Comparison of ENCODE assay signal across 22 mouse cellular contexts in the genomic region with DNA sequence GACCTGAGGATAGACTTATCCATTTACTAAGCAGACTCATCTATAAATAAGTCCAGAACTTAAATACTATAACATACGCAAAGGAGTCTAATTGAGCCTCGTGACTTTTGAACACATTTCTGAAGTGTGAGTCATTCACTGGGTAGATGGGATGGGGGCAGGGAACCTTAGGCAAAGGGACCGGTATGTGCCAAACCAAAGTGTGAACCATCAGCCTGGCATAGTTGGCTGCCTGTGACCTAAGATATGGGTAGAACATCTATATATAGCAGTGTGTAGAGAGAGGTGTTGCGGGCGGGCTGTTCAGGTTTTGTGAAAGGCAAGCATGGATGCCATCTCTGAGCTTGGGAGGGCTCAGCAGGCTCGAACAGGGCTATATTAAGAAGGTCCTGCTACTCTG. TPM values are rescaled to one million over a fixed set of nuclear protein-coding genes. Genes with fewer than 3 reads are reported as not detected.
DNase-seq lines count a peak whose midpoint lies in the region; ATAC-seq and TF ChIP-seq lines count a peak whose summit lies in the region.
"Had no signal": no experiment of that assay in that cellular context is flagged by ENCODE, and none has a peak within 500 bp of the region (broad histone marks: within the 10 kb centered on the region; RNA-seq: fewer than 3 reads in every experiment).

No protein-coding gene starts in this region.

- no peaks in the 10 kb centered on the region for H3K9me3 ChIP-seq in heart, postnatal 0 days (replicated peaks; ENCODE audit: control insufficient read depth, low read length)
- H3K9me3 ChIP-seq: neural tube, embryonic 12.5 days had no signal

- peak; percentile 98 for TF ChIP-seq EP300 in heart, postnatal 0 days (IDR thresholded peaks at IDR 0.05; ENCODE audit: low read depth)

- no peaks in the 10 kb centered on the region for H3K36me3 ChIP-seq in heart, postnatal 0 days (replicated peaks; ENCODE audit: control insufficient read depth, insufficient read depth, low read length)
- H3K36me3 ChIP-seq: neural tube, embryonic 12.5 days had no signal

- H3K9ac ChIP-seq in heart, postnatal 0 days (replicated peaks; ENCODE audit: low read depth, low read length), result no peak overlapping the region
- H3K9ac ChIP-seq: hindbrain, embryonic 14.5 days; neural tube, embryonic 12.5 days had no signal

- TF ChIP-seq CTCF in gastrocnemius, adult 2 months (IDR thresholded peaks at IDR 0.05), result no peak
- no peak for TF ChIP-seq CTCF in heart, postnatal 0 days (IDR thresholded peaks at IDR 0.05; ENCODE audit: low read depth)

- H3K27ac ChIP-seq in gastrocnemius, adult 2 months, result peak overlapping the region; percentile 48; the same call in 1 of the 2 replicates
- H3K27ac ChIP-seq in heart, postnatal 0 days (ENCODE audit: low read depth), result peak overlapping the region; percentile 90
- H3K27ac ChIP-seq: hindbrain, embryonic 14.5 days; layer of hippocampus, adult 2 months; neural tube, embryonic 12.5 days had no signal

- WGBS in heart, postnatal 0 days, result 22% methylated on average over 6 of the region's 6 CpGs

- H3K4me2 ChIP-seq in heart, postnatal 0 days (ENCODE audit: low read depth, low read length), result no peak overlapping the region
- H3K4me2 ChIP-seq: hindbrain, embryonic 14.5 days; neural tube, embryonic 12.5 days had no signal

- H3K4me3 ChIP-seq in gastrocnemius, adult 2 months, result no peak overlapping the region
- no peak overlapping the region for H3K4me3 ChIP-seq in heart, postnatal 0 days (ENCODE audit: low read depth, low read length)
- H3K4me3 ChIP-seq: layer of hippocampus, adult 2 months; neural tube, embryonic 12.5 days had no signal

- intact Hi-C loops in gastrocnemius, adult 2 months (cut with DNase I), result no loop called here
- intact Hi-C loops in gastrocnemius, postnatal 14 days (cut with DNase I; ENCODE audit: low total_unique reads), result no loop called here

- ATAC-seq in heart, postnatal 0 days (ENCODE audit: insufficient read depth, low read depth), result peak; percentile 94
- ATAC-seq in inflammation-experienced regulatory T-cells, adult 6 months, result no peak
- ATAC-seq: intestine, embryonic 16.5 days had no signal

- peaks cover 31% of the 10 kb centered on the region for H3K4me1 ChIP-seq in heart, postnatal 0 days (ENCODE audit: control insufficient read depth, insufficient read depth)
- H3K4me1 ChIP-seq: neural tube, embryonic 12.5 days had no signal

- H3K27me3 ChIP-seq in heart, postnatal 0 days (ENCODE audit: control insufficient read depth, insufficient read depth, low read length), result no peaks in the 10 kb centered on the region
- H3K27me3 ChIP-seq: neural tube, embryonic 12.5 days had no signal

- DNase-seq in gastrocnemius, adult 2 months, result peak; percentile 40
- no peak for DNase-seq in gastrocnemius, postnatal 14 days
- DNase-seq in 3134 (ENCODE audit: extremely low read depth, insufficient read length, low spot score), result peak; percentile 58
- DNase-seq in adipocyte (ENCODE audit: low spot score), result peak; percentile 48
- DNase-seq in heart, postnatal 0 days (ENCODE audit: low spot score), result peak; percentile 87
- no peak for DNase-seq in adrenal gland, adult (ENCODE audit: inconsistent age in 2 of 2, low spot score in 1 of 2)
- DNase-seq in cerebellum, adult 11-12 months, result no peak
- DNase-seq: adrenal gland, postnatal 36 days; cerebellum, adult 9-11 months; kidney, postnatal 10 days; left cerebral cortex, postnatal 4 days; midbrain, embryonic 14.5 days; right cerebral cortex, postnatal 14 days; thymus, postnatal 14 days had no signal

RNA-seq across cellular contexts. Expression of a gene that starts 14.6 kb away (rescaled TPM):
- 1 to 10 TPM; 3.0 to 3.4 TPM for total RNA-seq in gastrocnemius, adult 2 months (2021)
- 1 to 10 TPM; 2.5 to 2.9 TPM for total RNA-seq in gastrocnemius, postnatal 14 days (2021)
- 3.9 and 5.0 TPM in 2 replicates for total RNA-seq in heart, postnatal 0 days (2014; rRNA removed; ENCODE audit: low replicate concordance)
- 1.5 and 1.7 TPM in 2 replicates for polyA plus RNA-seq in heart, postnatal 0 days (2015; fragmentation: Nextera tagmentation; extraction: Ambion mirVana)
- not detected for polyA plus RNA-seq in inflammation-experienced regulatory T-cells, adult 6 months (2017; shearing (Covaris generic))

RNA-seq across cellular contexts. Expression of a gene that starts 54.9 kb away (rescaled TPM):
- total RNA-seq in gastrocnemius, adult 2 months (2021), result 100 to 1,000 TPM; 298 to 413 TPM
- 100 to 1,000 TPM; 328 to 375 TPM for total RNA-seq in gastrocnemius, postnatal 14 days (2021)
- 207 and 252 TPM in 2 replicates for total RNA-seq in heart, postnatal 0 days (2014; rRNA removed; ENCODE audit: low replicate concordance)
- 915 and 927 TPM in 2 replicates for polyA plus RNA-seq in heart, postnatal 0 days (2015; fragmentation: Nextera tagmentation; extraction: Ambion mirVana)
- polyA plus RNA-seq in inflammation-experienced regulatory T-cells, adult 6 months (2017; shearing (Covaris generic)), result 100 to 1,000 TPM; 164 to 233 (median 170) TPM

RNA-seq across cellular contexts. Expression of a gene that starts 55.0 kb away (rescaled TPM):
- total RNA-seq in gastrocnemius, adult 2 months (2021), result not detected
- not detected for total RNA-seq in gastrocnemius, postnatal 14 days (2021)
- total RNA-seq in heart, postnatal 0 days (2014; rRNA removed; ENCODE audit: low replicate concordance), result not detected in 2 replicates
- 0.56 TPM in 1 of 2 replicates, not detected in the other for polyA plus RNA-seq in heart, postnatal 0 days (2015; fragmentation: Nextera tagmentation; extraction: Ambion mirVana)
- not detected for polyA plus RNA-seq in inflammation-experienced regulatory T-cells, adult 6 months (2017; shearing (Covaris generic))
- total RNA-seq: ES-E14; gastrocnemius, postnatal 4 days; liver, adult 2 months had no signal
- polyA plus RNA-seq: liver, adult 2 months had no signal

Comparison
In these comparisons a context has a peak if more than half of its experiments do, and no peak if none do; other contexts are left out.
1. DNase-seq: peak in gastrocnemius, adult 2 months (single experiment), 3134 (single experiment), adipocyte (single experiment) and heart, postnatal 0 days (single experiment); none in gastrocnemius, postnatal 14 days (single experiment), adrenal gland, adult (0 of 2) and cerebellum, adult 11-12 months (single experiment).